Mouse (Mus musculus): ENCODE data around the gene Edc3.

- TF ChIP-seq CTCF (IDR thresholded peaks at IDR 0.05; ENCODE audit: insufficient read depth, low read length) (no peak), POLR2A (IDR thresholded peaks at IDR 0.05; ENCODE audit: borderline replicate concordance, extremely low read depth, low read depth, low read length) (no peak)
Observed at GRCm38 (mm10) chr9:57687751-57688150, 20.6 kb upstream of the Edc3 start, which contains the start of gene Cyp1a1.

All from lung, adult 2 months (tissue).